Mouse (Mus musculus) megakaryocyte progenitor cell, adult 5-6 weeks (primary cell): ENCODE results near the gene Tbcd. TPM values are rescaled to one million over a fixed set of nuclear protein-coding genes. Genes with fewer than 3 reads are reported as not detected.

ENCODE experiments used
- ATAC-seq: replicated peaks from 2 replicates; pipeline ENCODE4 v1.8.0; 2016; ENCODE audit warnings: mild to moderate bottlenecking, moderate TSS enrichment, inconsistent platforms; ENCODE audit not compliant: poor library complexity
- total RNA-seq, 2 experiments: library from RNA; stranded (forward) in 1 of 2; stranded (reverse) in 1 of 2; fragments of 157-497, 149-512 nt in 1 of 2; fragments of 200-1000 nt in 1 of 2; gene quantifications; 2 replicates each; pipeline versions ENCODE4 v1.2.3 to v1.2.4; 2015 to 2017

The Tbcd gene
- total RNA-seq, 2 experiments from 2014 or later, result 32.7 to 54.1 TPM

GRCm38 (mm10) chr11:121529747-121530146, 78.0 kb downstream of the Tbcd start:
- peak; percentile 90 for ATAC-seq

GRCm38 (mm10) chr11:121536528-121536927, 84.8 kb downstream of the Tbcd start:
- no peak for ATAC-seq

DNA sequence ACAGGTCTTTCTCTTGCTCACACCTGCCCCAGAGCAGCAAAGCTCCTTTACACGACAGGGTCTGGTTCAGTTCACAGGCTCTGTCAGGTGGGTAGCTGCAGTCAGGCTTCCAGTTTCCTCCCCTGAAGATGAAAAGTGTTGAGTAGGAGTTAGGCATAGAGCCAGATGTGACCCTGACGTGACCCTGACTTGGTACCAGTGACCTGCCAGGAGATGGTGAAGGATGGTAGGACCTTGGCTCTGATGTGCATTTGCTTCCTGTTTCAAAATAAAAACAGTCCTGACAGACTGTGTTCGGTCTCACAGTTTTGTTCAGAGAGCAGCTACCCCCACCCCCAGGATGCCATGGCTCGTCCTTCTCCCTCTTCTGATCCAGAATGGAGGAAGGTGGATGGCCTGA, 90.7 kb downstream of the Tbcd start:
- no peak for ATAC-seq

DNA sequence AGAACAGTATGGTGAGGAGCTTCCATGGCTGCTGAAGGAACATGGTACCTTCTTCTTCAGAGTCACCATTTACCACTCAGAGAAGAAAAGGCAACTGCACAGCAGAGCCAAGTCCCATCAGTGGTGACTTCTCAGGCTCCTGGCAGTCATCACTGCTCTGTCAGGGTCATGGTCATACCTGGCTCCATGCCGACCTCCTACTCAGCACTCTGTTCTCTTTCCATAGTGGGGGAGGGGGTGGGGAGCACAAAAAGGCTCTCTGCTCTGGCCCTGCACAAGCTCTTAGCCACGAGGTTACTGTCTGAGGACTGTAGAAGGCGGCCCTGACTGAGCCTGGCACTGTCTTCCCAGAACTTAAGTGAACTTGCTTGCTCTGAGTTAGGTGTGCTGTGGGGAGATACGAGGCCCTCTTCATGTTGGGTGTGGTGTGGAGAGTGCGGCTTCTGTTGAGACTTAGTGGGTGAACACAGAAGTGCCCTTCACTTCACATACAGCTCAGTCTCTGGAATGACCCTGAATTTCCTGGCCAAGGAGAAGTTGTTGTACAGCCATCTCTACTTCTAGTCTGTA, 91.6 kb downstream of the Tbcd start:
- peak; percentile 56 for ATAC-seq

GRCm38 (mm10) chr11:121543922-121544321, 92.2 kb downstream of the Tbcd start:
- peak; percentile 6; the same call in 1 of the 2 replicates for ATAC-seq

GRCm38 (mm10) chr11:121544755-121545397, 93.1 kb downstream of the Tbcd start:
- no peak for ATAC-seq

GRCm38 (mm10) chr11:121545398-121546034, 93.8 kb downstream of the Tbcd start:
- ATAC-seq, result no peak

DNA sequence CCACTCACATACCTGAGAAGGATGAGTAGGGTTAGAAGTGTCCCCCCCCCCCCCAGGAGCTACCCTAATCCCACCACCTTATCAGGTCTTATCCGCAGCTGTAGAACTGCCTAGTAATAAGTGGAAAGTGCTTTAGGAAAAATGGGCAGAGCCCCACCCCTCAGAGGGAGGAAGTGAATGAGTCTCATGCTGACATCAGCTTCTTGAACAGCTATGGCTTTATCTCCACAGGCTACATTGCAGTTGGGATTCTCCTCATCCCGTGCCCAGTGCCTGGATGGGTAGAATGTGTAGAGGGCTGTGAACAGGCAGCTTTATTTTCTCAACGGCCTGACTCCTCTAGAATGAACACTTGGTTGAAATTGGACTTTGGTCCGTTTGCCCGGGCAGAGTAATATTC, 95.5 kb downstream of the Tbcd start:
- no peak for ATAC-seq

- peak; percentile 40 for ATAC-seq
These were observed 96.2 kb downstream of the Tbcd start for GRCm38 (mm10) chr11:121547925-121548324.

- peak; percentile 62 for ATAC-seq
These were observed 97.5 kb downstream of the Tbcd start for GRCm38 (mm10) chr11:121548996-121549842.

DNA sequence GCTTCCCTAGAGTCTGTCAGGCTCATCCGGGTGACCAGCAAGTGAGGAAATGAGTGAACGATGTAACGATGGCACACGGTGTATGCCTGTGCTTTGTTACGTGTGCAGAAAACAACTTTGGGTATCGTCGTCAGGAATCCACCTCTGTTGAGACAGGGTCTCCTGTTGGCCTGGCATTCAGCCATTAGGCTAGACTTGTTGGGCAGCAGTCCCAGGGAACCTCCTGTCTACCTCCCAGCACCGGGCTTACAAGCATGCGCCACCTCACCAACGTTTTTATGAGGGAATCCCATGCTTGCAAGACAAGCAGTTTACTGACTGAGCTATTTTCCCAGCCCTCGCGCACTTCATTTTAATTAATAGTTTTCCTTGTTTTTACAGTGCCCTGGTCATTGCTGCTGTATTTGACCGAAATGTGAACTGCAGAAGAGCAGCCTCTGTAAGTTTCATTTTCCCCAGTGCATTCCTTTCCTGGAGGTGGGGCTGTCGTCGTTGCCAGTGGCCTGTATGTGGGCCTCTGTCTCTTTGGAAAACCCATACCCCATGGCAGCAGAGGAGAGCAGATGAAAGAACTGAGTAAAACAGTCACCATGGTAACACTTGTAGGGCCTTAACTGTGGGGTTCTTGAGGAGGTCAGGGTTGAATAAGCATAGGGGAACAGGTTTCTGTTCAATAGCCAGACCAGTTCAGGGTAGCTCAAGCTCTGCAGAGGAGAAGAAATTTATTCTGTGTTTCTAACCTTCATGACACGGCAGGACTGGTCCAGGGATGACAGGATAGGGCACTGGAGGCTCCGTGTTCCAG, 98.3 kb downstream of the Tbcd start:
- ATAC-seq, result no peak

DNA sequence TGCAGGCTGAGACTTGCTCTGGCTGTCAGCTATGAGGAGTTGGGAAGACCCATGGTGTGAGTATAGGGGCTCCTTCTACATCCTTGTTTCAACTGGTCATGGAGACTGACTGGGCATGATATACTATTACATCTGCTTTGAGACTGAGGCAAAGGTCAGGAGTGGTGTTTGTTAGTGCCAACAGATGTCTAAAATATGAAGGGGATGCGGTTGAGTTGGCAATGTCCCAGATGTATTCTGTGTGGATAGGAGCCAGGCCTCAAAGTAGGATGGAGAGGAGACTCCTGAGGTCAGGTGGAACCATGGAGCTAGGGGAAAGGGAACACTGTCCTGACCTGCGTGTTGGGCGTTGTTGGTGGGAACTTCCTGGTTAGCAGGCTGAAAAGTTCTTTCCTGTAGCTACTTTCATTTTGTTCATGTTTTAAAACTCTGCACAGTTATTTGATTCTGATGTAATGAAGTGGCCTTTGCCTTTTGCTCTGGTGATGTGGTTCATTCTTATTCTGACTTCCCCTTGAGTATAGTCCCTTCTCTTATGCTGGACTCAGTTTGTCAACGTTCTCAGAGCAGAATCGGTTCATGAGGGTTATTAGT, 99.6 kb downstream of the Tbcd start:
- no peak for ATAC-seq

- ATAC-seq, result peak; percentile 10; the same call in 1 of the 2 replicates
These were observed 100.4 kb downstream of the Tbcd start for GRCm38 (mm10) chr11:121552167-121552566.

GRCm38 (mm10) chr11:121552846-121553457, 101.2 kb downstream of the Tbcd start:
- no peak for ATAC-seq

DNA sequence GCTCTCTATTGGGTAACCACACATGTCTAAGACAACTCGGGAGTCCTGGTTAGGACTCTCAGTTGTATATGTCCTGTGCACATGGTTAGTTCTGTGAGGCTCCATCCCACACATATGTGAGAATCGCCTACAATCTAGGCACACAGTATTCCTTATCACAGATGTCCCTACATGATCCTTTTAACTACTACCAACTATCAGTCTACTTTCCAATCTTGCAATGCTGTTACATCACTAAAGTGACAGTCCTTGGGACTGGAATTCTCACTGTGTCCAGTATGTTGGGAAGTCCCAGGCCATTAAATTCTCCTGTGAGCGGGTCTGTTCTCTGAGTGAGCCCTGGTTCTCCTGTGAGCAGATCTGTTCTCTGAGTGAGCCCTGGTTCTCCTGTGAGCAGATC, 101.7 kb downstream of the Tbcd start:
- no peak for ATAC-seq

- ATAC-seq, result no peak
These were observed 105.0 kb downstream of the Tbcd start for GRCm38 (mm10) chr11:121556727-121557126.

GRCm38 (mm10) chr11:121557946-121558345, 106.2 kb downstream of the Tbcd start:
- ATAC-seq, result no peak

GRCm38 (mm10) chr11:121558522-121558921, 106.8 kb downstream of the Tbcd start:
- ATAC-seq, result no peak

- ATAC-seq, result peak; percentile 80
These were observed 108.0 kb downstream of the Tbcd start for GRCm38 (mm10) chr11:121559527-121560293.
